ENCODE assay signal across 14 mouse cellular contexts in the genomic region with DNA sequence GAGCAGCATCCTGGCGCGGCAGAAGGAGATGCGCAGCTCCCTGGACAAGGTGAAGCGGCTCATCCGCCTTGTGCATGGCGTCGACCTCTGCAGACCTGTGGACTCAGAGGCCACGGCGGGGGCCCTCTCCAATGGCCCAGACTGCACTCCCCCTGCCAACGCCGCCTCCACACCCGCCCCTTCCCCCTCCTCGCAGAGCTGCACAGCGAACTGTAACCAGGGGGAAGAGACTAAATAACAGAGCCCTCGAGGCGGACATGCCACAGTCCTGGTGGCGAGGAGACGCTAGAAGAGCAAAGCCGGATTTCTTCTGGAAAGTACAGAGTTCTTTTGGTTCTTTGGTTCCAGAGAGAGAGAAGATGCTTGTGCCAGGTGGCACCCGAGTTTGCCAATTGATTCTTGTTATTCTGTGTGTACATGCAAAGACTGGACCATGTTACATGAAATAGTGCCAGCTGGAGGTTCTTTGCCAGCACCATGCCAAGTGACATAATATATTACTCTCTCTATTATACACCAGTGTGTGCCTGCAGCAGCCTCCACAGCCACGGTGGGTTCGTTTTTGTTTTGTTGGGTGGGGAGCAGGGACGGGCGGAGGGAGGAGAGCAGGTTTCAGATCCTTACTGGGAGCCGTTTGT. TPM values are rescaled to one million over a fixed set of nuclear protein-coding genes. Genes with fewer than 3 reads are reported as not detected.
A peak's percentile ranks its signal among the peaks of the same experiment; 100 is the strongest.
DNase-seq lines count a peak whose midpoint lies in the region; ATAC-seq and TF ChIP-seq lines count a peak whose summit lies in the region.
"Had no signal": no experiment of that assay in that cellular context is flagged by ENCODE, and none has a peak within 500 bp of the region (broad histone marks: within the 10 kb centered on the region; RNA-seq: fewer than 3 reads in every experiment).

No protein-coding gene starts in this region.

- H3K27ac ChIP-seq in hindbrain, postnatal 0 days, result peak overlapping the region; percentile 49
- H3K27ac ChIP-seq: left cerebral cortex, adult 2 months had no signal

- no peaks in the 10 kb centered on the region for H3K27me3 ChIP-seq in hindbrain, postnatal 0 days (ENCODE audit: insufficient read depth, low read length)
- H3K27me3 ChIP-seq: heart, embryonic 15.5 days had no signal

- H3K4me1 ChIP-seq in hindbrain, postnatal 0 days (ENCODE audit: insufficient read depth, low read length), result no peaks in the 10 kb centered on the region
- H3K4me1 ChIP-seq: heart, embryonic 15.5 days had no signal

- no peak for TF ChIP-seq CTCF in hindbrain, postnatal 0 days (IDR thresholded peaks at IDR 0.05; ENCODE audit: low read depth)

- H3K4me2 ChIP-seq in hindbrain, postnatal 0 days (ENCODE audit: low read depth, low read length), result no peak overlapping the region
- H3K4me2 ChIP-seq: heart, embryonic 15.5 days had no signal

- peaks cover 37% of the 10 kb centered on the region for H3K36me3 ChIP-seq in hindbrain, postnatal 0 days (ENCODE audit: insufficient read depth, low read length)

- no peak overlapping the region for H3K9ac ChIP-seq in hindbrain, postnatal 0 days (replicated peaks; ENCODE audit: low read length)
- H3K9ac ChIP-seq: heart, embryonic 15.5 days had no signal

- peak; percentile 64; the same call in 1 of the 2 replicates for ATAC-seq in hindbrain, postnatal 0 days
- no peak for ATAC-seq in erythroid progenitor cell, adult 5-6 weeks (replicated peaks; ENCODE audit: low FRiP score, poor library complexity, severe bottlenecking)

- 59% methylated on average over 25 of the region's 25 CpGs for WGBS in hindbrain, postnatal 0 days

- intact Hi-C loops in left cerebral cortex, postnatal 4 days (cut with DNase I), result no loop called here
- intact Hi-C loops in left cerebral cortex, postnatal 10 days (cut with DNase I), result no loop called here

- no peaks in the 10 kb centered on the region for H3K9me3 ChIP-seq in hindbrain, postnatal 0 days (ENCODE audit: low read length)
- H3K9me3 ChIP-seq: heart, embryonic 15.5 days had no signal

- no peak overlapping the region for H3K4me3 ChIP-seq in hindbrain, postnatal 0 days (ENCODE audit: low read length)
- H3K4me3 ChIP-seq: heart, embryonic 15.5 days; left cerebral cortex, adult 2 months had no signal

- DNase-seq in heart, adult 11 months, result peak; percentile 81
- DNase-seq in heart, postnatal 4 days, result no peak
- DNase-seq in left cerebral cortex, postnatal 4 days, result peak; percentile 69
- no peak for DNase-seq in left cerebral cortex, postnatal 10 days (ENCODE audit: extremely low spot score in 1 of 2, low spot score in 2 of 2)
- peak; percentile 59 for DNase-seq in cerebellum, adult 9-10 months
- peak; percentile 68 for DNase-seq in hindbrain, postnatal 0 days (ENCODE audit: low spot score)
- DNase-seq in embryo, embryonic 11 days, result no peak
- DNase-seq: retina, postnatal 1 day; spleen, adult 18-20 months; thymus, adult 18-20 months had no signal

RNA-seq across cellular contexts. Expression of a gene that starts 14.2 kb away (rescaled TPM):
- 10 to 100 TPM; 20.8 to 22.2 TPM for total RNA-seq in heart, postnatal 4 days (2021)
- 10 to 100 TPM; 34.0 to 34.5 TPM for total RNA-seq in left cerebral cortex, postnatal 4 days (2021)
- 10 to 100 TPM; 40.3 to 40.4 TPM for total RNA-seq in left cerebral cortex, postnatal 10 days (2021)
- total RNA-seq in hindbrain, postnatal 0 days (2014; rRNA removed), result 27.8 and 35.2 TPM in 2 replicates
- polyA plus RNA-seq in hindbrain, postnatal 0 days (2015; fragmentation: Nextera tagmentation; extraction: Ambion mirVana), result 44.3 and 48.6 TPM in 2 replicates
- 13.3 TPM in 1 of 2 replicates, not detected in the other for total RNA-seq in erythroid progenitor cell, adult 5-6 weeks (2015; ENCODE audit: low replicate concordance)
- 3.3 and 4.2 TPM in 2 replicates for total RNA-seq in erythroid progenitor cell, adult 5-6 weeks (2017; ENCODE audit: low replicate concordance)

RNA-seq across cellular contexts. Expression of a gene that starts 14.4 kb away (rescaled TPM):
- under 1 TPM; 0.29 to 0.70 TPM for total RNA-seq in heart, postnatal 4 days (2021)
- under 1 TPM; 0.60 to 0.72 TPM for total RNA-seq in left cerebral cortex, postnatal 4 days (2021)
- under 1 TPM in 1 of 2 experiments, not detected in 1; 0.49 TPM for total RNA-seq in left cerebral cortex, postnatal 10 days (2021)
- total RNA-seq in hindbrain, postnatal 0 days (2014; rRNA removed), result 0.11 and 0.16 TPM in 2 replicates
- polyA plus RNA-seq in hindbrain, postnatal 0 days (2015; fragmentation: Nextera tagmentation; extraction: Ambion mirVana), result 1.8 and 2.1 TPM in 2 replicates
- not detected in 2 replicates for total RNA-seq in erythroid progenitor cell, adult 5-6 weeks (2015; ENCODE audit: low replicate concordance)
- total RNA-seq in erythroid progenitor cell, adult 5-6 weeks (2017; ENCODE audit: low replicate concordance), result not detected in 2 replicates

RNA-seq across cellular contexts. Expression of a gene that starts 22.0 kb away (rescaled TPM):
- 1 to 10 TPM; 1.2 to 1.7 TPM for total RNA-seq in heart, postnatal 4 days (2021)
- total RNA-seq in left cerebral cortex, postnatal 4 days (2021), result 1 to 10 TPM; 2.8 to 3.2 TPM
- 1 to 10 TPM; 3.7 TPM for total RNA-seq in left cerebral cortex, postnatal 10 days (2021)
- 1.6 and 1.8 TPM in 2 replicates for total RNA-seq in hindbrain, postnatal 0 days (2014; rRNA removed)
- polyA plus RNA-seq in hindbrain, postnatal 0 days (2015; fragmentation: Nextera tagmentation; extraction: Ambion mirVana), result 4.0 and 4.9 TPM in 2 replicates
- 1.3 TPM in 1 of 2 replicates, not detected in the other for total RNA-seq in erythroid progenitor cell, adult 5-6 weeks (2015; ENCODE audit: low replicate concordance)
- total RNA-seq in erythroid progenitor cell, adult 5-6 weeks (2017; ENCODE audit: low replicate concordance), result not detected in 2 replicates

RNA-seq across cellular contexts. Expression of a gene that starts 40.8 kb away (rescaled TPM):
- 1 to 10 TPM; 7.9 to 8.1 TPM for total RNA-seq in heart, postnatal 4 days (2021)
- 100 to 1,000 TPM; 306 to 339 TPM for total RNA-seq in left cerebral cortex, postnatal 4 days (2021)
- total RNA-seq in left cerebral cortex, postnatal 10 days (2021), result 100 to 1,000 TPM; 414 to 421 TPM
- 361 and 373 TPM in 2 replicates for total RNA-seq in hindbrain, postnatal 0 days (2014; rRNA removed)
- 177 and 182 TPM in 2 replicates for polyA plus RNA-seq in hindbrain, postnatal 0 days (2015; fragmentation: Nextera tagmentation; extraction: Ambion mirVana)
- total RNA-seq in erythroid progenitor cell, adult 5-6 weeks (2015; ENCODE audit: low replicate concordance), result not detected in 2 replicates
- 0.13 TPM in 1 of 2 replicates, not detected in the other for total RNA-seq in erythroid progenitor cell, adult 5-6 weeks (2017; ENCODE audit: low replicate concordance)
- total RNA-seq: common myeloid progenitor, adult 5-6 weeks had no signal

Comparison
In these comparisons a context has a peak if more than half of its experiments do, and no peak if none do; other contexts are left out.
1. DNase-seq: peak in heart, adult 11 months (single experiment), left cerebral cortex, postnatal 4 days (single experiment), cerebellum, adult 9-10 months (single experiment) and hindbrain, postnatal 0 days (single experiment); none in heart, postnatal 4 days (single experiment), left cerebral cortex, postnatal 10 days (0 of 2) and embryo, embryonic 11 days (single experiment).